Mouse (Mus musculus): ENCODE data around the gene Ube2e2. TPM values are rescaled to one million over a fixed set of nuclear protein-coding genes. Genes with fewer than 3 reads are reported as not detected.

The Ube2e2 gene
- total and polyA plus RNA-seq, 3 experiments, result not detected

GRCm38 (mm10) chr14:18720601-18721591 is 173.2 kb downstream of the Ube2e2 start:
- H3K27me3 ChIP-seq (replicated peaks), result no peaks in the 10 kb centered on the region
- peaks cover 2 to 4% of the 10 kb centered on the region in 2 experiments; a peak in 1 of 4 replicates for H3K4me1 ChIP-seq (ENCODE audit: control insufficient read depth in 1 of 2, insufficient read depth in 2 of 2)
- H3K4me2 ChIP-seq (ENCODE audit: insufficient read depth, low read depth, poor library complexity, severe bottlenecking), result no peak overlapping the region
- H3K4me3 ChIP-seq (replicated peaks in 1 of 3; ENCODE audit: low read depth in 2 of 3, low read length in 2 of 3, poor library complexity in 1 of 3), result no peak overlapping the region
- in situ Hi-C loops (cut with MboI; ENCODE audit: low pct_ligation_motif_present, low pct_unique_long_range_greater_than_20kb, low sequenced_read_pairs) (no loop called here), dilution Hi-C loops (cut with MboI; ENCODE audit: extremely low pct_ligation_motif_present, extremely low pct_unique_long_range_greater_than_20kb, low sequenced_read_pairs) (no loop called here)
- DNase-seq (ENCODE audit: extremely low read depth), result no peak
- H3K36me3 ChIP-seq (replicated peaks in 1 of 2; ENCODE audit: control insufficient read depth in 1 of 2, insufficient read depth in 1 of 2, low read length in 1 of 2), result no peaks in the 10 kb centered on the region
- no peak overlapping the region for H3K9ac ChIP-seq (ENCODE audit: insufficient read depth, low read depth)
- no peak overlapping the region for H3K27ac ChIP-seq (ENCODE audit: insufficient read depth, low read depth)
- no peaks in the 10 kb centered on the region for H3K79me2 ChIP-seq (replicated peaks; ENCODE audit: control insufficient read depth, extremely low read depth, insufficient read depth, poor library complexity, severe bottlenecking)
- no peaks in the 10 kb centered on the region for H3K9me3 ChIP-seq (replicated peaks; ENCODE audit: low read length)
- TF ChIP-seq NRF1 (IDR thresholded peaks at IDR 0.05; ENCODE audit: low read depth, low read length), result no peak
- no peak for TF ChIP-seq HCFC1 (IDR thresholded peaks at IDR 0.05; ENCODE audit: low read depth, low read length)
- TF ChIP-seq SIN3A (IDR thresholded peaks at IDR 0.05; ENCODE audit: low read length), result no peak
- no peak for TF ChIP-seq CHD2 (IDR thresholded peaks at IDR 0.05; ENCODE audit: low read length)
- no peak for TF ChIP-seq ZMIZ1 (IDR thresholded peaks at IDR 0.05; ENCODE audit: low read depth, low read length)
- no peak for TF ChIP-seq IRF4 (IDR thresholded peaks at IDR 0.05; ENCODE audit: low read depth, low read length)
- TF ChIP-seq EP300 (IDR thresholded peaks at IDR 0.05; ENCODE audit: low read length), result no peak
- no peak for TF ChIP-seq BHLHE40 (IDR thresholded peaks at IDR 0.05; ENCODE audit: low read depth, low read length)
- TF ChIP-seq RCOR1 (conservative IDR thresholded peaks at IDR 0.05; ENCODE audit: low read depth, low read length), result no peak
- TF ChIP-seq ELF1 (IDR thresholded peaks at IDR 0.05; ENCODE audit: low read depth, low read length), result no peak

- no peaks in the 10 kb centered on the region for H3K79me2 ChIP-seq (replicated peaks; ENCODE audit: control insufficient read depth, extremely low read depth, insufficient read depth, poor library complexity, severe bottlenecking)
- H3K27ac ChIP-seq (ENCODE audit: insufficient read depth, low read depth), result no peak overlapping the region
- no peaks in the 10 kb centered on the region for H3K36me3 ChIP-seq (replicated peaks in 1 of 2; ENCODE audit: control insufficient read depth in 1 of 2, insufficient read depth in 1 of 2, low read length in 1 of 2)
- no peak overlapping the region for H3K9ac ChIP-seq (ENCODE audit: insufficient read depth, low read depth)
- dilution Hi-C loops (cut with MboI; ENCODE audit: extremely low pct_ligation_motif_present, extremely low pct_unique_long_range_greater_than_20kb, low sequenced_read_pairs) (no loop called here), in situ Hi-C loops (cut with MboI; ENCODE audit: low pct_ligation_motif_present, low pct_unique_long_range_greater_than_20kb, low sequenced_read_pairs) (no loop called here)
- H3K4me3 ChIP-seq (replicated peaks in 1 of 3; ENCODE audit: low read depth in 2 of 3, low read length in 2 of 3, poor library complexity in 1 of 3), result no peak overlapping the region
- TF ChIP-seq MXI1 (IDR thresholded peaks at IDR 0.05; ENCODE audit: low read depth, low read length) (no peak), UBTF (IDR thresholded peaks at IDR 0.05; ENCODE audit: low read depth, low read length) (no peak), SMC3 (IDR thresholded peaks at IDR 0.05; ENCODE audit: low read depth, low read length) (no peak), MAX (IDR thresholded peaks at IDR 0.05; ENCODE audit: low read length) (no peak), ELF1 (IDR thresholded peaks at IDR 0.05; ENCODE audit: low read depth, low read length) (no peak), CHD1 (IDR thresholded peaks at IDR 0.05; ENCODE audit: low read depth, low read length) (no peak), CHD2 (IDR thresholded peaks at IDR 0.05; ENCODE audit: low read length) (no peak), SIN3A (IDR thresholded peaks at IDR 0.05; ENCODE audit: low read length) (no peak), MEF2A (IDR thresholded peaks at IDR 0.05; ENCODE audit: borderline replicate concordance, low read depth, low read length) (no peak), POLR2AphosphoS2 (IDR thresholded peaks at IDR 0.05; ENCODE audit: low read depth, low read length) (no peak), NELFE (IDR thresholded peaks at IDR 0.05; ENCODE audit: low read depth, low read length) (no peak), ZNF384 (IDR thresholded peaks at IDR 0.05; ENCODE audit: low read depth, low read length) (no peak), BHLHE40 (IDR thresholded peaks at IDR 0.05; ENCODE audit: low read depth, low read length) (no peak), MAFK (IDR thresholded peaks at IDR 0.05; ENCODE audit: insufficient replicate concordance, low read length) (no peak), ZKSCAN1 (IDR thresholded peaks at IDR 0.05; ENCODE audit: borderline replicate concordance, low read depth, low read length) (no peak), IRF4 (IDR thresholded peaks at IDR 0.05; ENCODE audit: low read depth, low read length) (no peak), ZMIZ1 (IDR thresholded peaks at IDR 0.05; ENCODE audit: low read depth, low read length) (no peak), RCOR1 (conservative IDR thresholded peaks at IDR 0.05; ENCODE audit: low read depth, low read length) (no peak), MYC (IDR thresholded peaks at IDR 0.05; ENCODE audit: low read depth, low read length) (no peak), TBP (conservative IDR thresholded peaks at IDR 0.05; ENCODE audit: low read depth, low read length) (no peak)
- H3K4me2 ChIP-seq (ENCODE audit: insufficient read depth, low read depth, poor library complexity, severe bottlenecking), result no peak overlapping the region
- no peaks in the 10 kb centered on the region for H3K27me3 ChIP-seq (replicated peaks)
- no peak for DNase-seq (ENCODE audit: extremely low read depth)
- peaks cover 2 to 4% of the 10 kb centered on the region in 2 experiments; a peak in 1 of 4 replicates for H3K4me1 ChIP-seq (ENCODE audit: control insufficient read depth in 1 of 2, insufficient read depth in 2 of 2)
- no peaks in the 10 kb centered on the region for H3K9me3 ChIP-seq (replicated peaks; ENCODE audit: low read length)
Measured at GRCm38 (mm10) chr14:18716970-18717369, 177.1 kb downstream of the Ube2e2 start.

Data from CH12.LX (cell line).